8 mouse cellular contexts compared by ENCODE assay signal in the genomic region with DNA sequence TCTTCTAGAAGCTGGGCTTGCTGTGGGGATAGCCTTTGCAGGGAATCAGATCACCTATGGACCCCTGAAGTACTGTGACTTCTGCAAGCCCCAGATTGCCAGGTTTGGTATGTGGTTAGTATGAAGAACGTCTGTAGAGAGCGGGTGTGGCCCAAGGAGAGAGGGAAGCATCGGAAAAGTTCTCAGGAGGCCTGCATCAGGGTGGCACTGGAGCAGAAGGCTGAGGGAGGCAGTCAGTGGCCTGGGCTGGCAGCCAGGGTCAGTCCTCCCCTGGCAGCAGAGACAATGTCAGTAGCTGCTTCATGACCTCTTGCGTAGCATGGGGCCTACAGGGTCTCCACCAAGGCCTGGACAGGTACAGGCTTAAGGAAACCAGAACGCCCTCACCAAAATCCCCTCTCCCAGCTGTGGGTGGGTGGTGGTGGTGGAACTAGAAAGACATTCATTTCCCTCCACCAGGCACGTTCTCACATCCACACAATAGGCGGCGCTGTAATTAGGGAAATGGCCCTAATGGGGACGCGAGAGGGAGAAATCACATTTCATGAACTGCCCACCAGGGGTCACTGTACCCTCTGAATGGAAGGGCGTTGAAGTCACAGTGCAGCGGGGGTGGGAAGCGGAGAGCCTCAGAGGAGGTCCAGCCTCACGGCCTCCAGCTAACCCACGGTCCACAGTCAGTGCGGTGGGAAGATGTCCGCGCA. TPM values are rescaled to one million over a fixed set of nuclear protein-coding genes. Genes with fewer than 3 reads are reported as not detected.
DNase-seq lines count a peak whose midpoint lies in the region; ATAC-seq and TF ChIP-seq lines count a peak whose summit lies in the region.

No protein-coding gene starts in this region.

- no peak overlapping the region for H3ac ChIP-seq in C2C12 (ENCODE audit: control insufficient read depth, insufficient read length, low read depth)

- no peak for TF ChIP-seq POLR2A in bone marrow macrophage, adult 2 months (IDR thresholded peaks at IDR 0.05; ENCODE audit: borderline replicate concordance, low read depth, low read length)

- H3K4me1 ChIP-seq in bone marrow macrophage, adult 2 months (ENCODE audit: control insufficient read depth, insufficient read depth, low read length), result no peaks in the 10 kb centered on the region
- H3K4me1 ChIP-seq in heart, embryonic 13.5 days, result peaks cover 13% of the 10 kb centered on the region
- H3K4me1 ChIP-seq in kidney, postnatal 0 days (replicated peaks; ENCODE audit: insufficient read depth, low read length), result no peaks in the 10 kb centered on the region
- H3K4me1 ChIP-seq in liver, embryonic 11.5 days (replicated peaks; ENCODE audit: control insufficient read depth, insufficient read depth, low read length), result no peaks in the 10 kb centered on the region; the same call in 1 of the 2 replicates
- 0 out of 2 replicates have a peak, but pooled peaks cover 5% of the 10 kb centered on the region for H3K4me1 ChIP-seq in stomach, embryonic 14.5 days (ENCODE audit: control insufficient read depth, insufficient read depth, low read length)

- no peaks in the 10 kb centered on the region for H3K79me3 ChIP-seq in C2C12 (ENCODE audit: low read depth)

- 0 out of 2 replicates have a peak, but pooled peaks have one; percentile 37 for ATAC-seq in erythroblast, adult 5-6 weeks (replicated peaks; ENCODE audit: low FRiP score, poor library complexity, severe bottlenecking)
- no peak for ATAC-seq in heart, embryonic 13.5 days (ENCODE audit: extremely low read depth, insufficient number of reproducible peaks, low FRiP score, low TSS enrichment)
- ATAC-seq in kidney, postnatal 0 days (replicated peaks; ENCODE audit: low FRiP score, low read depth), result peak; percentile 37; the same call in 1 of the 2 replicates
- ATAC-seq in liver, embryonic 11.5 days (replicated peaks; ENCODE audit: low FRiP score), result peak; percentile 26; the same call in 1 of the 2 replicates
- ATAC-seq in stomach, embryonic 14.5 days (ENCODE audit: insufficient number of reproducible peaks, insufficient read depth, low FRiP score, low read depth), result peak; percentile 40; the same call in 1 of the 2 replicates

- H3K4me2 ChIP-seq in heart, embryonic 13.5 days, result peak overlapping the region; percentile 70
- H3K4me2 ChIP-seq in kidney, postnatal 0 days (ENCODE audit: low read length), result peak overlapping the region; percentile 42
- peak overlapping the region; percentile 37 for H3K4me2 ChIP-seq in liver, embryonic 11.5 days
- peak overlapping the region; percentile 35; the same call in 1 of the 2 replicates for H3K4me2 ChIP-seq in stomach, embryonic 14.5 days (replicated peaks; ENCODE audit: low read depth, low read length)

- H3K36me3 ChIP-seq in C2C12 (ENCODE audit: control insufficient read depth, insufficient read depth), result no peaks in the 10 kb centered on the region
- H3K36me3 ChIP-seq in heart, embryonic 13.5 days, result no peaks in the 10 kb centered on the region
- no peaks in the 10 kb centered on the region for H3K36me3 ChIP-seq in kidney, postnatal 0 days (ENCODE audit: insufficient read depth, low read length)
- no peaks in the 10 kb centered on the region for H3K36me3 ChIP-seq in liver, embryonic 11.5 days (ENCODE audit: control insufficient read depth, insufficient read depth, low read length)
- no peaks in the 10 kb centered on the region; the same call in 1 of the 2 replicates for H3K36me3 ChIP-seq in stomach, embryonic 14.5 days (ENCODE audit: control insufficient read depth, insufficient read depth, low read length)

- no peak overlapping the region for H3K4me3 ChIP-seq in C2C12 (ENCODE audit: insufficient read depth, poor library complexity, severe bottlenecking)
- no peak overlapping the region for H3K4me3 ChIP-seq in bone marrow macrophage, adult 2 months (ENCODE audit: insufficient read depth, low read length)
- H3K4me3 ChIP-seq in heart, embryonic 13.5 days, result peak overlapping the region; percentile 44
- H3K4me3 ChIP-seq in kidney, postnatal 0 days (replicated peaks; ENCODE audit: low read depth, low read length), result no peak overlapping the region
- H3K4me3 ChIP-seq in liver, embryonic 11.5 days (ENCODE audit: low read depth, low read length), result no peak overlapping the region; the same call in 1 of the 2 replicates
- H3K4me3 ChIP-seq in stomach, embryonic 14.5 days (ENCODE audit: low read depth, low read length), result no peak overlapping the region

- no peaks in the 10 kb centered on the region for H3K9me3 ChIP-seq in heart, embryonic 13.5 days
- no peaks in the 10 kb centered on the region for H3K9me3 ChIP-seq in kidney, postnatal 0 days (replicated peaks; ENCODE audit: low read length)
- H3K9me3 ChIP-seq in liver, embryonic 11.5 days (ENCODE audit: control insufficient read depth, low read length), result no peaks in the 10 kb centered on the region
- no peaks in the 10 kb centered on the region for H3K9me3 ChIP-seq in stomach, embryonic 14.5 days (ENCODE audit: control insufficient read depth, low read depth, low read length)

- no peak overlapping the region for H3K27ac ChIP-seq in bone marrow macrophage, adult 2 months (ENCODE audit: insufficient read depth, low read depth, low read length)
- H3K27ac ChIP-seq in heart, embryonic 13.5 days (replicated peaks), result no peak overlapping the region
- H3K27ac ChIP-seq in kidney, postnatal 0 days, result no peak overlapping the region
- no peak overlapping the region for H3K27ac ChIP-seq in liver, embryonic 11.5 days (ENCODE audit: low read depth, low read length)
- no peak overlapping the region for H3K27ac ChIP-seq in stomach, embryonic 14.5 days (ENCODE audit: low read length)

- no peaks in the 10 kb centered on the region for H3K79me2 ChIP-seq in C2C12 (ENCODE audit: control insufficient read depth, insufficient read depth)

- TF ChIP-seq CTCF in C2C12 (IDR thresholded peaks at IDR 0.05; ENCODE audit: control insufficient read depth, insufficient read depth, insufficient read length), result peak; percentile 86
- peak; percentile 93 for TF ChIP-seq CTCF in bone marrow macrophage, adult 2 months (IDR thresholded peaks at IDR 0.05; ENCODE audit: low read depth, low read length)
- TF ChIP-seq CTCF in kidney, postnatal 0 days (IDR thresholded peaks at IDR 0.05; ENCODE audit: low read depth), result peak; percentile 99

- peak; percentile 96 for DNase-seq in kidney, postnatal 0 days (ENCODE audit: low spot score)
- peak; percentile 75 for DNase-seq in liver, embryonic 11.5 days (ENCODE audit: low spot score)
- peak; percentile 64 to 79 for DNase-seq in natural killer cell, adult 2 months (ENCODE audit: low spot score in 2 of 2)

- 25% methylated on average over 18 of the region's 18 CpGs for WGBS in heart, embryonic 13.5 days
- WGBS in kidney, postnatal 0 days, result 33% methylated on average over 18 of the region's 18 CpGs
- 33% methylated on average over 18 of the region's 18 CpGs for WGBS in liver, embryonic 11.5 days
- WGBS in stomach, embryonic 14.5 days, result 30% methylated on average over 18 of the region's 18 CpGs

- no peaks in the 10 kb centered on the region for H3K27me3 ChIP-seq in C2C12 (ENCODE audit: control insufficient read depth, insufficient read depth, insufficient read length)
- H3K27me3 ChIP-seq in heart, embryonic 13.5 days (replicated peaks), result peaks cover 37% of the 10 kb centered on the region
- H3K27me3 ChIP-seq in kidney, postnatal 0 days (ENCODE audit: insufficient read depth, low read length), result 0 out of 2 replicates have a peak, but pooled peaks cover 3% of the 10 kb centered on the region
- H3K27me3 ChIP-seq in liver, embryonic 11.5 days (replicated peaks; ENCODE audit: control insufficient read depth, insufficient read depth, low read length), result peaks cover 20% of the 10 kb centered on the region
- peaks cover 5% of the 10 kb centered on the region; the same call in 1 of the 2 replicates for H3K27me3 ChIP-seq in stomach, embryonic 14.5 days (ENCODE audit: control insufficient read depth, insufficient read depth, low read length)

- H3K9ac ChIP-seq in heart, embryonic 13.5 days, result peak overlapping the region; percentile 48; the same call in 1 of the 2 replicates
- H3K9ac ChIP-seq in kidney, postnatal 0 days (ENCODE audit: low read depth, low read length), result no peak overlapping the region
- no peak overlapping the region for H3K9ac ChIP-seq in liver, embryonic 11.5 days (ENCODE audit: low read depth, low read length)
- no peak overlapping the region for H3K9ac ChIP-seq in stomach, embryonic 14.5 days (replicated peaks; ENCODE audit: low read depth, low read length)

TF ChIP-seq in C2C12, 6 proteins besides CTCF, POLR2A, EP300 and RAD21:
- TF ChIP-seq FOSL1 (IDR thresholded peaks at IDR 0.05; ENCODE audit: insufficient read depth, low read length, poor library complexity, severe bottlenecking) (no peak), MYOD1 (IDR thresholded peaks at IDR 0.05; ENCODE audit: control insufficient read depth, insufficient read length, low read depth) (no peak), CEBPB (IDR thresholded peaks at IDR 0.05; ENCODE audit: low read depth) (no peak), MAX (IDR thresholded peaks at IDR 0.05) (no peak)

RNA-seq across cellular contexts. Expression of a gene that starts 31.2 kb away (rescaled TPM):
- polyA plus RNA-seq in C2C12 (2012; fragmentation: generic; extraction: Trizol), result 0.19 TPM
- 23.8 and 24.6 TPM in 2 replicates for polyA plus RNA-seq in bone marrow macrophage, adult 2 months (2012; ENCODE audit: insufficient read depth, insufficient read length, missing spikeins)
- 5.6 and 7.9 TPM in 2 replicates for total RNA-seq in erythroblast, adult 5-6 weeks (2015; ENCODE audit: low replicate concordance)
- total RNA-seq in erythroblast, adult 5-6 weeks (2017; ENCODE audit: low replicate concordance), result 4.9 and 5.7 TPM in 2 replicates
- 5.6 and 5.8 TPM in 2 replicates for polyA plus RNA-seq in heart, embryonic 13.5 days (2015; fragmentation: Nextera tagmentation; extraction: Ambion mirVana)
- 15.9 and 16.6 TPM in 2 replicates for polyA plus RNA-seq in kidney, postnatal 0 days (2015; fragmentation: Nextera tagmentation; extraction: Ambion mirVana)
- polyA plus RNA-seq in liver, embryonic 11.5 days (2014; fragmentation: Nextera tagmentation; extraction: Ambion mirVana), result 5.0 and 5.1 TPM in 2 replicates
- 13.2 and 16.4 TPM in 2 replicates for polyA plus RNA-seq in stomach, embryonic 14.5 days (2014; fragmentation: Nextera tagmentation; extraction: Ambion mirVana)
